Mouse (Mus musculus) G1E (cell line): ENCODE measurements around the gene Fsip1.

Experiments
- CTCF ChIP-seq: IDR thresholded peaks from 2 replicates; pipeline ENCODE4 v1.5.1; 2012; ENCODE audit warnings: low read depth, low read length, inconsistent platforms, mixed read lengths
- GATA1 ChIP-seq: IDR thresholded peaks from 2 replicates; pipeline ENCODE4 v1.6.1; 2012; ENCODE audit warnings: borderline replicate concordance, low read length, inconsistent platforms, mixed read lengths
- POLR2AphosphoS5 ChIP-seq: IDR thresholded peaks from 2 replicates; pipeline ENCODE4 v1.6.1; 2012; ENCODE audit warnings: low read depth, low read length, inconsistent platforms; ENCODE audit not compliant: insufficient replicate concordance

GRCm38 (mm10) chr2:118303456-118303855 lies 46.7 kb upstream of the Fsip1 start:
- TF ChIP-seq CTCF, result no peak
- no peak for TF ChIP-seq GATA1
- no peak for TF ChIP-seq POLR2AphosphoS5
